Mouse (Mus musculus) liver, postnatal 0 days (tissue): ENCODE measurements around the gene Trit1.

Experiments
- CTCF ChIP-seq: sonication (generic); IDR thresholded peaks from 2 replicates; pipeline ENCODE4 v1.5.1; 2016; ENCODE audit warnings: antibody characterized with exemption, low read depth
- EP300 ChIP-seq: IDR thresholded peaks from 2 replicates; pipeline ENCODE4 v1.6.1; 2016; ENCODE audit warnings: antibody characterized with exemption, low read depth, mild to moderate bottlenecking

DNA sequence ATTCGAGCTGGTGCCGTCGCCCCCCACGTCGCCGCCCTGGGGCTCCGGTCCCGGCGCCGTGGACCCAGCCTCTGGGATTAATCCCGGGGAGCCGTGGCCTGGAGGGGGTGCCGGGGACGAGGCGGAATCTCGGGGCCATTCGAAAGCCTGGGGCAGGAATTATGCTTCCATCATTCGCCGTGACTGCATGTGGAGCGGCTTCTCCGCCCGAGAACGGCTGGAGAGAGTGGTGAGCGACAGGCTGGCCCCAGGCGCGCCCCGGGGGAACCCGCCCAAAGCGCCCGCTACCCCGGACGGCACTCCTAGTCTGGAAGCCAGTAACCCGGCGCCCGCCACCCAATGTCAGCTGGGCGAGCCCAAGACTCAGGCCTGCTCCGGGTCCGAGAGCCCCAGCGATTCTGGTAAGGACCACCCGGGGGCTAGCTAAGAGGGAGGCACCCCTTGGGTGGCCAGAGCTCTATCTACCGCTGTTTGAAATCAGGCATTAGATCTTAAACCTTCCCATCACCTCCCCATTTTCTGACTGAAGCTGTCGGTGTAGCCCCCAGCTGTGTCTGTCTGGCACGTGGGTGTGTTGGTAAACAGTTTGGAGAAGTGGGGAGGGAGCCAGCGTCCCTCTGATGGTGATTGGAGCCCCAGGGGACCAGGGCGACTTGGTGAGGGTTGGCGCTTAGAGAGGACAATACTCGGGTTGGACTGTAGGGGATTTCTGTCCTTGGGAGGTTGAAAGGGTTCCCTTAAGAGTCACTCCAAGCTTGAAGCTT lies 19.6 kb upstream of the Trit1 start:
- TF ChIP-seq CTCF, result no peak
- no peak for TF ChIP-seq EP300
